Mouse (Mus musculus): ENCODE measurements around the gene Castor1. TPM values are rescaled to one million over a fixed set of nuclear protein-coding genes. Genes with fewer than 3 reads are reported as not detected.
A peak's percentile ranks its signal among the peaks of the same experiment; 100 is the strongest.

The Castor1 gene
- polyA plus RNA-seq, 1 experiment: 1.4 TPM

GRCm38 (mm10) chr11:4266271-4267201 lies 48.5 kb downstream of the Castor1 start:
- Histone ChIP-seq H3K9me3 (no peaks in the 10 kb centered on the region), H3K27me3 (replicated peaks) (peaks cover 93% of the 10 kb centered on the region), H3K4me3 (replicated peaks) (peak overlapping the region; percentile 93), H3K36me3 (replicated peaks; ENCODE audit: low read length) (no peaks in the 10 kb centered on the region), H3K4me1 (peaks cover 47% of the 10 kb centered on the region)
- TF ChIP-seq FLI1 (IDR thresholded peaks at IDR 0.05; ENCODE audit: low read length) (no peak), GATA1 (IDR thresholded peaks at IDR 0.05; ENCODE audit: borderline replicate concordance, low read length) (no peak)

GRCm38 (mm10) chr11:4267202-4267578 lies 49.2 kb downstream of the Castor1 start:
- no peak for TF ChIP-seq FLI1 (IDR thresholded peaks at IDR 0.05; ENCODE audit: low read length)
- no peak for TF ChIP-seq GATA1 (IDR thresholded peaks at IDR 0.05; ENCODE audit: borderline replicate concordance, low read length)
- Histone ChIP-seq H3K27me3 (replicated peaks) (peaks cover 92% of the 10 kb centered on the region), H3K4me3 (replicated peaks) (peak overlapping the region; percentile 93), H3K36me3 (replicated peaks; ENCODE audit: low read length) (no peaks in the 10 kb centered on the region), H3K9me3 (no peaks in the 10 kb centered on the region), H3K4me1 (peaks cover 40% of the 10 kb centered on the region)

GRCm38 (mm10) chr11:4268500-4268899 lies 50.5 kb downstream of the Castor1 start:
- H3K9me3 ChIP-seq: no peaks in the 10 kb centered on the region
- peaks cover 93% of the 10 kb centered on the region for H3K27me3 ChIP-seq (replicated peaks)
- no peak overlapping the region for H3K4me3 ChIP-seq (replicated peaks)
- TF ChIP-seq FLI1 (IDR thresholded peaks at IDR 0.05; ENCODE audit: low read length) (no peak), GATA1 (IDR thresholded peaks at IDR 0.05; ENCODE audit: borderline replicate concordance, low read length) (no peak)
- H3K4me1 ChIP-seq: peaks cover 35% of the 10 kb centered on the region
- no peaks in the 10 kb centered on the region for H3K36me3 ChIP-seq (replicated peaks; ENCODE audit: low read length)

GRCm38 (mm10) chr11:4270744-4271459 lies 52.9 kb downstream of the Castor1 start:
- Histone ChIP-seq H3K36me3 (replicated peaks; ENCODE audit: low read length) (no peaks in the 10 kb centered on the region), H3K4me3 (replicated peaks) (no peak overlapping the region), H3K4me1 (peaks cover 17% of the 10 kb centered on the region), H3K27me3 (replicated peaks) (peaks cover 90% of the 10 kb centered on the region), H3K9me3 (no peaks in the 10 kb centered on the region)
- TF ChIP-seq FLI1 (IDR thresholded peaks at IDR 0.05; ENCODE audit: low read length) (no peak), GATA1 (IDR thresholded peaks at IDR 0.05; ENCODE audit: borderline replicate concordance, low read length) (no peak)

GRCm38 (mm10) chr11:4271544-4271943 lies 53.5 kb downstream of the Castor1 start:
- Histone ChIP-seq H3K9me3 (no peaks in the 10 kb centered on the region), H3K4me1 (peaks cover 12% of the 10 kb centered on the region), H3K4me3 (replicated peaks) (no peak overlapping the region), H3K27me3 (replicated peaks) (peaks cover 91% of the 10 kb centered on the region), H3K36me3 (replicated peaks; ENCODE audit: low read length) (no peaks in the 10 kb centered on the region)
- TF ChIP-seq GATA1 (IDR thresholded peaks at IDR 0.05; ENCODE audit: borderline replicate concordance, low read length): no peak
- no peak for TF ChIP-seq FLI1 (IDR thresholded peaks at IDR 0.05; ENCODE audit: low read length)

Other genes with a start within 250 kb of the Castor1 start
- not detected in 2 replicates for gene 4930556J24Rik, start 241.4 kb upstream of the Castor1 start, polyA plus RNA-seq (2012; ENCODE audit: insufficient read depth, low replicate concordance)
- not detected in 2 replicates for gene Gal3st1, start 234.6 kb upstream of the Castor1 start, polyA plus RNA-seq (2012; ENCODE audit: insufficient read depth, low replicate concordance)
- gene Sec14l4, start 186.8 kb upstream of the Castor1 start, polyA plus RNA-seq (2012; ENCODE audit: insufficient read depth, low replicate concordance): not detected in 2 replicates
- gene Sec14l3, start 153.4 kb upstream of the Castor1 start, polyA plus RNA-seq (2012; ENCODE audit: insufficient read depth, low replicate concordance): not detected in 2 replicates
- 5.1 and 10.8 TPM in 2 replicates for gene Mtfp1, start 122.8 kb upstream of the Castor1 start, polyA plus RNA-seq (2012; ENCODE audit: insufficient read depth, low replicate concordance)
- gene Sec14l2, start 94.8 kb upstream of the Castor1 start, polyA plus RNA-seq (2012; ENCODE audit: insufficient read depth, low replicate concordance): 12.4 and 22.6 TPM in 2 replicates
- gene Rnf215, start 83.0 kb upstream of the Castor1 start, polyA plus RNA-seq (2012; ENCODE audit: insufficient read depth, low replicate concordance): 9.1 and 9.7 TPM in 2 replicates
- gene Ccdc157, start 57.9 kb upstream of the Castor1 start, polyA plus RNA-seq (2012; ENCODE audit: insufficient read depth, low replicate concordance): 0.56 and 2.1 TPM in 2 replicates
- 43.3 and 56.7 TPM in 2 replicates for gene Sf3a1, start 57.9 kb upstream of the Castor1 start, polyA plus RNA-seq (2012; ENCODE audit: insufficient read depth, low replicate concordance)
- 8.1 and 15.8 TPM in 2 replicates for gene Tbc1d10a, start 31.4 kb upstream of the Castor1 start, polyA plus RNA-seq (2012; ENCODE audit: insufficient read depth, low replicate concordance)
- gene Osm, start 18.2 kb downstream of the Castor1 start, polyA plus RNA-seq (2012; ENCODE audit: insufficient read depth, low replicate concordance): 1.2 and 6.5 TPM in 2 replicates
- 0.07 and 0.43 TPM in 2 replicates for gene Lif, start 39.3 kb downstream of the Castor1 start, polyA plus RNA-seq (2012; ENCODE audit: insufficient read depth, low replicate concordance)
- not detected in 2 replicates for gene Hormad2, start 222.9 kb downstream of the Castor1 start, polyA plus RNA-seq (2012; ENCODE audit: insufficient read depth, low replicate concordance)

All from megakaryocyte, embryonic 14.5 days (primary cell).